Mouse (Mus musculus) frontal cortex, postnatal 25 days (tissue): ENCODE data around the gene Zswim4.

ENCODE experiments used
- DNase-seq, 2 experiments: peaks; one replicate each; pipeline ENCODE4 v3.0.0; 2022; ENCODE audit warnings: low spot score in 2 of 2

Gene Zswim4

DNA sequence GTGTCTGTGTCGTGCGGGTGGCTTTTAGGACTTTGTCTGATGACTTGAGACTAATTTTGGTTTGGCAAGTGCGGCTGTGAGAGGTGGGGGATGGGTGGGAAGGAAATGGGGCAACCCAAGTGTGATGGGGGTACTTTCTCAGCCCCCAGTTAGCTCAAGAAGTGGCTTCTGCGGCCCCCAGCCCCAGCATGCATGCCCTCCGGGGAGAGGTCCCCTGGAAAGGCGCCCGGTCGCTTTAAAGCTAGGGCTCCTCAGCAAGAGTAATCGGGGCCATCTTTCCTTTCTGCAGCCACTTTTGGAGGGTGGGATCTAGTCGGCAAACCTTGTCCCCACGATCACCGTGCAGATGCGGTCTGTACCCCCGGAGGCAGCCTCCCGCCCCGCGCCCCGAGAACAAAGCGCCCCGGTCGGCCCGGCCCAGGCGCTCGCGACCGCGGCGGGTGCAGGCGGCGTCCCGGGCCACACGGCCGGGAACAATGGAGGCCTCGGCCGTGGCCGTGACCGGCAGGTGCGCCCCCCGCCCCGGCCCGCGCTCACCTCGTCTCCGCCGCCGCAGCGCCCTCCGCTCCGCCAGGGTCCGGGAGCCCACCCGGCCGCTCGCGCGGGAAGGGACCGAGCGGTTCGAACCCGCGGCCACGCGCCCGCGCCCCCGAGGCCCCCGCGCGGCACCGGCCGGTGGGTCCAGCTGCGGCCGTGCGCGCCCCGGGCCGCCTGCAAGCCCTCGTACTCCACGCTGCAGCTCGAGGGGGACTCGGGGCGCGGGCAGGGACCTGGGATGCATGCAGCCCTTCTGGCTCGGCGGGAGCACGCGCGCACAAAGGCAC, 53.4 kb downstream of the Zswim4 start:
- DNase-seq = no peak

DNA sequence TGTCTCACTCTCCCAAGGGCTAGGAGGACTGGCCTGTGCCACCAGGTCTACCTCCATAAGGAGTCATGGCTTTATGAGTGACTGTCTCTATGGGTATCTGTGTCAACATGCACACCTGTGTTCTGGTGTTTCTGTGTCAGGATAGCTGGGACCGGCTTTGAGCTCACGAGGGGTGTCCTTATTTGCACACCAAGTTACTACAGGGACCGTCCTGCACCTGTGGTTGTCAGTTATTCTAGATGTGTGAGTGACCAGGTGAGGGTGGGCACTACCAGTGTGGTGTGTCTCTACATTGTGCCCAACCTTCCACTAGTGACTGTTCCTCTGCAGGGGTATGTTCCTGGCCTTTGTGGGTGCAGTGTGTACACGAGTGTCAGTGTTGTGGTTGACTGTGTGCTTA, 54.0 kb downstream of the Zswim4 start:
- no peak for DNase-seq

DNA sequence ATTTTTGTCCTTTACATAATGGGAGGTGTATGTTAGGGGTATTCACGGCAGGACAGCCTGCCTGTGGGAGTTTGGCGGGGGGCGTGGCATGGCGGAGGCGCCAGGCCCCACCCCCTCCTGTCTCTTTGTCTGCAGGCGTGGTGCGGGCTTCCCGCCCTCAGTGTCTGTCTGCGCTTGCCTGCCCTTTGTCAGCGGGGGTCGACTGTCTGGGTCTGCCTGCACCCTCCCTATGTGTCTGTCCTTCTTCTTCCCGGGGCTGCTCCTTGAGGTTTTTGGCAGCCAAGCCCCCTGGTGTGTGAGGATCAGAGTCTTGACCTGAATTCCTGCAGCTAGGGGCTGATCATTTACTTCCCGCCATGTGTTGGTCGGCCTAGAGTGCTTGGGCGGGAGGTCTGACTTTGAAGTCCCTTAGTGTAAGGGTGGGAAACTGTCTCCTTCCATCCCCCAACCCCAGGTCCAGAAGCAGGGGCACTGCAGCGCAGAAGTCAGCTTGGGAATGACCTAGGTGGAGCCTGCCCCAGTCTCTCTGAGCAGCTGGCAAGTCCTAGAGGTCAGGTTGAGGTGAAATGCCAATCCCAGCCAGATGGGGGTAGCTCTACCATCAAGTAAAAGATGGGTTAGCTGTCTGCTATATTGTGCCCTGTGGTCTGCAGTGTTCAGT, 56.2 kb downstream of the Zswim4 start:
- DNase-seq = no peak

DNA sequence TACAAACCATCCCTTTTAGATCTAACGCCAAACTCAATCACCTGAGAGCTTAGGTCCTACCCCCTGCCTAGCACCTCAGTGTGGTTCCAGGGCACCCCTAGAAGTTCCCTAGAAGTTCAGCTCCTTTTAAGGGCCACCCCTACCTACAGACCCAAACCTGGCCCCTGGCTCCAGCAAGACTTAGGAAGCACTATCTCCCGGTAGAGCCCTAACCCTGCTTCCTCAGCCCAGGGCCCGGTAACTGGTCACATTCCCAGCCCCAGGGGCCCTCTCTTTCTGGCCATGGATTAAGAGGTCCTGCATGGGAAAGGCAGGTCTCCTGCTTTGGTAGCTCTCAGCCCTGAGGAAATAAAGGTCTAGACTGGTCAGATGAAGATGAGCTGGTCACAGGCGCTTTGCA, 56.9 kb downstream of the Zswim4 start:
- no peak for DNase-seq

DNA sequence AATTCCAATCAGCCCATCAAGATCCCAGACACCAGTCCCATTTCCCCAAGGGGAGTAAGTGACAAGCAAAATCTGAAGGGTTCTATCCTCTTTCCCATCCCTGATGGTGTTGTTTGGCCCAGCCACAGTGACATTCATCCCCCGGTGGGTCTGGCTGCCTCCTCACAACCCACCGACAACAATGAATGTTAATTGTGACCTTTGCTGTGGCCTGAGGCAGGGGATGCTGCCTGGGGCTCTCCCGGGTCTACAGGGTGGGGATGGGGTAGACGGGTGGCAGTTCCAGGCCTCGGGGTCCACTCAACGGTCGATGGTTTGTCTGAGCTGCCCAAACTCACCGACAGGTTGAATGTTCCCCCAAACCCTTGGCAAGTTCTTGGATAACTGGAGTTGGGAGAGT, 58.3 kb downstream of the Zswim4 start:
- DNase-seq = no peak

DNA sequence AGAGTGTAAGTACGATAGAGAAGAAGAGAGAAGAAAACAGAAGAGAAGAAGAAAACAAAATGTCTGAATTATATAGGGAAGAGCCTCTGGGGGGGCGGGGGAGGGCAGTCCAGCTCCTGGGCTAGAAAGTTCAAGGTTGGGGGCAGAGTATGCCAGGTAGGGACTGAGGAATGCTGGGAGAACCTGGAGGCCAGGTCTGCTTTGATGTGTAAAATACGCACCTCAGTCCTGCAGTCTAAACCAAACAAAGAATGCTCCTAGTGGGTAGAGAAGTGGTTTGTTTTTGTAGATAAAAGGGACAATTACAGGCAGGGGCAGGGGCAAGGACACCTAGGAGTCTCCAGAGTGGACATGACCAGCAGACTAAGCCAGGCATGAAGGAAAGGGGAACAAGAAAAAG, 59.5 kb downstream of the Zswim4 start:
- DNase-seq = no peak

DNA sequence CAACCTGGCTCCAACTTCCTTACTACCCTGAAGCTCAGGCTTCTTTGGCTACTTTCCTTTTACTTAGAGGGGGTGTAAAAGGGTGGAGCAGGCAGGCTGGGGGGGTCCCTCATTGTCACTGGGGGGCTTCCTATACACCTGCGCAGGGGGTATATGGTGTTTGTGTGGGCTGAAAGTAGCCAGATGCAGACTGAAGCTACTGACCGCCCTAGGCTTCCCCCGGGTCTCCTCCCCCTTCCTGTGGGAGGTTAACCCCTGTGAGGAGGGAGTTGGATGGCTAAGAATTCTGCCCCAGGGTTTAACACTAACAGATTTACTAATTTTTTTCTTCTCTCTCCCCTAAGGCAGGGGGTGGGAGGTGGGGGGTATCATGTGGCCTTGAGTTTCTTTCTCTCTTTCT, 60.3 kb downstream of the Zswim4 start:
- DNase-seq = no peak

DNA sequence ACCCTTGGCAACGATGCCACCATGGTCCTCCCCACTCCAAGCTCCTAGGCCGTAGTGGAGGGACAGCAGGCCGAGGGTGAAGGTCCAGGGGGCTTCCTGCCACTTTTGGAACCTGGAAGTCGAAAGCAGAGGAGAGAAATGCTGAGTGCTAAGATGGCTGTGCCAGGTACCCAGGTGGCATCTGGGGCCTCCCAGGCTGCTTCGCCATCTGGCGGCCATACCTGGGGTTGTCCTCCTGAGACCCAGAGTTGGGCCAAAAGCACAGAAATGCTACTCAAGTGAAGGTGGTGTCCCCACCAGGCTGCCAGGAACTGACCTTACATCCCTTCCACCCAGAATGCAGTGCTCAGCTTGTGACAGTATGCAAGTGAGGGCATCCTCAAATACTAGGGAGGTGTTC, 63.0 kb downstream of the Zswim4 start:
- DNase-seq = no peak

DNA sequence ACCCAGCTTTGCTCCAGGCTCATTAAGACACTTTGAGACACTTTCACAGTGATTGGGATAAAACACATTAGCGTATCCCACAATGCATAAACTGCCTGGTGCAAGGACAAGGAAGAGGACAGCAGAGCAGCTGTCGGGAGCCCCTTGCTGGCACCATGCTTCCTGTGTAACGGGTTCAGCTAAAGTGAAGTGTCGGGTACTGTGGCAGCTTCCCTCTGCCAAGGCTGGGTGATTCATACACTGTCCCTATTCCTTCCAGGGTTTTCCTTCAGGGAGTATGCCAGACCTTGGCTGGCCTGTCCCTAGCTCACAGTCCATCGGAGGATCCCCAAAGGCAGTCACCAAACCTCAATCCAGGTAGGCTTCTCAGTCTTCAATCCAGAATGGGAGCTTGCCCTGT, 66.8 kb downstream of the Zswim4 start:
- no peak for DNase-seq

DNA sequence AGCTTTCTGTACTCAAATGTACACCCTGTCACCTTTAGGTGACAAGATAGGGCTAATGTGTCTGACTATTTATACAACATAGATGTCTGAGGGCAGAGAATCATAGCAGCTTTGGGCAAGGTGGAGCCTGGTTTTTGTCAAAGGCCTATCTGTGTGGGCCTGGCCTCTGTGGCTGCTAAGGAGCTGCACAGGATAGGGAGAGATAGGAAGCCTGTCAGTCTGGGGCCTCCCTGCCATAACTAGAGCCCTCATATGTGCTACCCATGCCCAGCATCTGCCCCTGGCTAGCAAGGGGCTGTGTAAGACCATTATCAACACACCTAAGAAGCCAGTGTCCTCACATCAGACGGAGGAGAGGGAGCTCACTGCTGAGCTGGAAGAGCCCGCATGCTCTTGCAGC, 69.2 kb downstream of the Zswim4 start:
- DNase-seq = no peak
